Mouse (Mus musculus) c-Kit-positive CD71-positive TER-119-negative erythroid progenitor cells, embryonic 14.5 days (primary cell): ENCODE data around the gene Imp3.
"Not testable (repeated sequence)": the region's sequence is repeated elsewhere in the genome, so short reads cannot be mapped to it uniquely, and the experiment has no call there.

Source experiments
- DNase-seq: peaks from one replicate; pipeline ENCODE4 v3.0.0-alpha.2; 2013; ENCODE audit warnings: low read depth

Gene Imp3

GRCm38 (mm10) chr9:56922746-56923145 lies 14.5 kb upstream of the Imp3 start:
- no peak for DNase-seq

GRCm38 (mm10) chr9:56923841-56924650 lies 13.2 kb upstream of the Imp3 start:
- no peak for DNase-seq

GRCm38 (mm10) chr9:56924651-56925027 lies 12.6 kb upstream of the Imp3 start:
- no peak for DNase-seq

GRCm38 (mm10) chr9:56925291-56926024 lies 11.8 kb upstream of the Imp3 start:
- DNase-seq: no peak

- no peak for DNase-seq
Measured at GRCm38 (mm10) chr9:56926025-56926360, 11.3 kb upstream of the Imp3 start.

GRCm38 (mm10) chr9:56926387-56926786 lies 10.9 kb upstream of the Imp3 start:
- DNase-seq: no peak

GRCm38 (mm10) chr9:56927191-56928012 lies 9.9 kb upstream of the Imp3 start:
- no peak for DNase-seq

GRCm38 (mm10) chr9:56928041-56928811 lies 9.0 kb upstream of the Imp3 start, which contains the start of gene Snx33:
Snx33 (minus strand) TSS chr9:56928371.
- no peak for DNase-seq

- DNase-seq: no peak
Measured at GRCm38 (mm10) chr9:56929496-56929895, 7.8 kb upstream of the Imp3 start.

GRCm38 (mm10) chr9:56930556-56930955 lies 6.7 kb upstream of the Imp3 start:
- DNase-seq: no peak

GRCm38 (mm10) chr9:56936861-56937222 lies 433 bp upstream of the Imp3 start:
- no peak for DNase-seq

- DNase-seq: no peak
Measured at GRCm38 (mm10) chr9:56938374-56938773, 1.1 kb downstream of the Imp3 start.

GRCm38 (mm10) chr9:56947481-56947880 lies 10.2 kb downstream of the Imp3 start:
- DNase-seq: not testable (repeated sequence)

GRCm38 (mm10) chr9:56948699-56949098 lies 11.4 kb downstream of the Imp3 start:
- DNase-seq: not testable (repeated sequence)

GRCm38 (mm10) chr9:56949767-56950166 lies 12.5 kb downstream of the Imp3 start:
- no peak for DNase-seq

GRCm38 (mm10) chr9:56950414-56951400 lies 13.4 kb downstream of the Imp3 start, which contains the start of gene Snupn:
Snupn (plus strand) TSS chr9:56950878.
- DNase-seq: peak; percentile 98

GRCm38 (mm10) chr9:56953562-56953961 lies 16.3 kb downstream of the Imp3 start:
- DNase-seq: no peak

GRCm38 (mm10) chr9:56956966-56957675 lies 19.8 kb downstream of the Imp3 start:
- no peak for DNase-seq

- no peak for DNase-seq
Measured at GRCm38 (mm10) chr9:56958689-56959088, 21.4 kb downstream of the Imp3 start.

GRCm38 (mm10) chr9:56961591-56961990 lies 24.3 kb downstream of the Imp3 start:
- no peak for DNase-seq
